In the genomic region with DNA sequence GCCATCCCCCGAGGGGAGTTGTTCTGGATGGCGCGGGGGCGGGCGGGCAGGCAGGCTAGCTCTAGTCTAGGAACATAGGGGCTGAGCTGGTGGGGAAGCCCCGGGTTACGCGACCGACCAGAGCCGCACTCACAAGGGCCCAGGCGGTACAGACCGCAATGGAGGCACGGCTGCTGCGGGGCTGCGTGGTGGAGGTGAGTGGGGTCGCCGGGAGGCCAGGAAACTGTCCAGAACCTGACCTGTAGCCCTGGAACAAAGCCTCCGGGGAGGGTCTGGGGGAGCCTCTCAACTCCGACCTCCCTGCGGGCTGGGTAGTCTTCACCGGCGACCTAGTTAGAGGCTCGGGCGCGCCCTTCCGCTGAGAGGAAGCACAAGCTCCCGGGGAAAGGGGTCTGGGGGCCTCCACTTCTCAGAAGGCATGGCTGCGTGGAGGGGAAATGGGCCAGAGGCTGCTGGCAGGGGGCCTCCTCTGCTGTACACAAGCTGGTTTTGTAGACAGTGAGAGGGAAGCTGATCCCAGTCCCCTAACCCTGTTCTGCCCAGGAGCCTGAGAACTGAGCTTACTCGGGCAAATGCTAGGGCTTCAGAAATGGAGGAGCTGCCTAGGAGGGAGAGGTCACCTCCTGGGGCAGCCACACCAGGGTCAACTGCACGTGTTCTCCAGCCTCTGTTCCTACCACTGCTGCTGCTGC, we compare ENCODE assay signal across 8 mouse cellular contexts. TPM values are rescaled to one million over a fixed set of nuclear protein-coding genes. Genes with fewer than 3 reads are reported as not detected.
DNase-seq lines count a peak whose midpoint lies in the region; ATAC-seq and TF ChIP-seq lines count a peak whose summit lies in the region.

A gene (plus strand): TSS at position 14 of the 692 bp plus-strand sequence.

- in situ Hi-C loops in CH12.LX (cut with MboI; ENCODE audit: low pct_ligation_motif_present, low pct_unique_long_range_greater_than_20kb, low sequenced_read_pairs): no loop called here

- 22% methylated on average over 30 of the region's 30 CpGs for WGBS in heart, adult 2 months
- WGBS in hindbrain, embryonic 11.5 days: 2% methylated on average over 29 of the region's 30 CpGs

- peaks cover 8% of the 10 kb centered on the region for H3K9me3 ChIP-seq in CH12.LX (replicated peaks; ENCODE audit: low read length)
- no peaks in the 10 kb centered on the region for H3K9me3 ChIP-seq in hindbrain, embryonic 11.5 days (ENCODE audit: control insufficient read depth, low read length)

- no peak for TF ChIP-seq EP300 in heart, adult 2 months (IDR thresholded peaks at IDR 0.05; ENCODE audit: insufficient read depth, low read depth, low read length)
- no peak for TF ChIP-seq EP300 in CH12.LX (IDR thresholded peaks at IDR 0.05; ENCODE audit: low read length)

- dilution Hi-C loops in CH12.LX (cut with MboI; ENCODE audit: extremely low pct_ligation_motif_present, extremely low pct_unique_long_range_greater_than_20kb, low sequenced_read_pairs): no loop called here

- intact Hi-C loops in heart, adult 2 months (cut with DNase I): no loop called here
- intact Hi-C loops in heart, postnatal 25 days (cut with DNase I): no loop called here

- TF ChIP-seq RAD21 in CH12.LX (IDR thresholded peaks at IDR 0.05; ENCODE audit: low read depth, low read length): no peak

- peaks cover 2% of the 10 kb centered on the region; the same call in 1 of the 2 replicates for H3K36me3 ChIP-seq in heart, adult 2 months (ENCODE audit: control insufficient read depth, insufficient read depth, low read length)
- no peaks in the 10 kb centered on the region for H3K36me3 ChIP-seq in CH12.LX (replicated peaks in 1 of 2; ENCODE audit: control insufficient read depth in 1 of 2, insufficient read depth in 1 of 2, low read length in 1 of 2)
- H3K36me3 ChIP-seq in hindbrain, embryonic 11.5 days (ENCODE audit: control insufficient read depth, insufficient read depth, low read length): no peaks in the 10 kb centered on the region

- no peak within 1 kb of the TSS for H3K4me3 ChIP-seq in heart, adult 2 months
- peak within 1 kb of the TSS in 1 of 3 experiments; percentile 28 for H3K4me3 ChIP-seq in CH12.LX (replicated peaks in 1 of 3; ENCODE audit: low read depth in 2 of 3, low read length in 2 of 3, poor library complexity in 1 of 3)
- no peak within 1 kb of the TSS for H3K4me3 ChIP-seq in hindbrain, embryonic 11.5 days (ENCODE audit: low read depth, low read length)

- H3K27me3 ChIP-seq in heart, adult 2 months (ENCODE audit: control insufficient read depth, insufficient read depth, low read length): peaks cover 5% of the 10 kb centered on the region
- H3K27me3 ChIP-seq in CH12.LX (replicated peaks): peaks cover 90% of the 10 kb centered on the region
- peaks cover 70% of the 10 kb centered on the region for H3K27me3 ChIP-seq in hindbrain, embryonic 11.5 days (ENCODE audit: control insufficient read depth, insufficient read depth, low read length)

- H3K4me2 ChIP-seq in CH12.LX (ENCODE audit: insufficient read depth, low read depth, poor library complexity, severe bottlenecking): peak within 1 kb of the TSS; percentile 48
- peak within 1 kb of the TSS; percentile 22 for H3K4me2 ChIP-seq in hindbrain, embryonic 11.5 days (replicated peaks; ENCODE audit: low read depth, low read length)

- peaks cover 6% of the 10 kb centered on the region for H3K4me1 ChIP-seq in heart, adult 2 months (ENCODE audit: control insufficient read depth, insufficient read depth, low read length)
- H3K4me1 ChIP-seq in CH12.LX (ENCODE audit: control insufficient read depth in 1 of 2, insufficient read depth in 2 of 2): peaks cover 13 to 39% of the 10 kb centered on the region in 2 experiments
- H3K4me1 ChIP-seq in hindbrain, embryonic 11.5 days (replicated peaks; ENCODE audit: control insufficient read depth, insufficient read depth, low read length): peaks cover 22% of the 10 kb centered on the region

- DNase-seq in heart, adult 2 months: no peak
- DNase-seq in heart, postnatal 25 days (ENCODE audit: low spot score): no peak
- no peak for DNase-seq in CH12.LX (ENCODE audit: extremely low read depth)
- DNase-seq in hindbrain, embryonic 11.5 days (ENCODE audit: low spot score): no peak
- peak; percentile 83 for DNase-seq in thymus, postnatal 14 days
- DNase-seq in gastrocnemius, postnatal 25 days: no peak
- DNase-seq in kidney, postnatal 25 days: no peak

- TF ChIP-seq POLR2A in heart, adult 2 months (IDR thresholded peaks at IDR 0.05; ENCODE audit: insufficient read depth, low read depth, low read length): no peak
- TF ChIP-seq POLR2A in CH12.LX (IDR thresholded peaks at IDR 0.05; ENCODE audit: low read depth, low read length): no peak

- no peaks in the 10 kb centered on the region for H3K79me2 ChIP-seq in heart, adult 2 months (replicated peaks; ENCODE audit: control insufficient read depth, insufficient read depth, low read length)
- no peaks in the 10 kb centered on the region for H3K79me2 ChIP-seq in CH12.LX (replicated peaks; ENCODE audit: control insufficient read depth, extremely low read depth, insufficient read depth, poor library complexity, severe bottlenecking)

- no peak for TF ChIP-seq CTCF in heart, adult 2 months (IDR thresholded peaks at IDR 0.05)
- no peak for TF ChIP-seq CTCF in CH12.LX (conservative IDR thresholded peaks at IDR 0.05 in 1 of 2, IDR thresholded peaks at IDR 0.05 in 1 of 2; ENCODE audit: low read depth in 2 of 2, low read length in 2 of 2)

- no peak for ATAC-seq in hindbrain, embryonic 11.5 days (ENCODE audit: low FRiP score)
- peak; percentile 29; the same call in 1 of the 2 replicates for ATAC-seq in megakaryocyte, adult 5-6 weeks (ENCODE audit: poor library complexity, severe bottlenecking)

- peak within 1 kb of the TSS; percentile 16; the same call in 1 of the 2 replicates for H3K27ac ChIP-seq in heart, adult 2 months
- H3K27ac ChIP-seq in CH12.LX (ENCODE audit: insufficient read depth, low read depth): no peak within 1 kb of the TSS
- no peak within 1 kb of the TSS for H3K27ac ChIP-seq in hindbrain, embryonic 11.5 days (ENCODE audit: low read depth, low read length)

- peak within 1 kb of the TSS; percentile 57 for H3K9ac ChIP-seq in heart, adult 2 months (ENCODE audit: low read depth, low read length)
- H3K9ac ChIP-seq in CH12.LX (ENCODE audit: insufficient read depth, low read depth): peak within 1 kb of the TSS; percentile 35
- H3K9ac ChIP-seq in hindbrain, embryonic 11.5 days (ENCODE audit: low read depth, low read length): no peak within 1 kb of the TSS

TF ChIP-seq in CH12.LX, 34 proteins besides CTCF, POLR2A, EP300 and RAD21:
- TF ChIP-seq MEF2A (IDR thresholded peaks at IDR 0.05; ENCODE audit: borderline replicate concordance, low read depth, low read length) (no peak), USF1 (IDR thresholded peaks at IDR 0.05; ENCODE audit: low read depth, low read length) (no peak), UBTF (IDR thresholded peaks at IDR 0.05; ENCODE audit: low read depth, low read length) (0 out of 2 replicates have a peak, but pooled peaks have one; percentile 66), ZMIZ1 (IDR thresholded peaks at IDR 0.05; ENCODE audit: low read depth, low read length) (no peak), MAFK (IDR thresholded peaks at IDR 0.05; ENCODE audit: insufficient replicate concordance, low read length) (no peak)

RNA-seq across cellular contexts. Expression of the gene that starts here (rescaled TPM):
- 1 to 10 TPM; 1.4 to 2.4 TPM for total RNA-seq in heart, adult 2 months (2021)
- polyA plus RNA-seq in heart, adult 2 months (2012; rRNA removed): 6.1 and 7.4 TPM in 2 replicates
- total RNA-seq in heart, postnatal 25 days (2021): 1 to 10 TPM; 2.9 to 3.0 TPM
- total RNA-seq in CH12.LX (2012; rRNA removed) (0.38 and 1.5 TPM in 2 replicates), CH12.LX (2014; rRNA removed) (not detected in 2 replicates)
- polyA plus RNA-seq in CH12.LX (2012; ENCODE audit: insufficient read length, low read depth): not detected in 2 replicates
- 0.18 and 0.28 TPM in 2 replicates for polyA plus RNA-seq in hindbrain, embryonic 11.5 days (2014; fragmentation: Nextera tagmentation; extraction: Ambion mirVana)
- total RNA-seq in megakaryocyte, adult 5-6 weeks (2015): 0.13 and 0.25 TPM in 2 replicates
- 0.18 and 2.8 TPM in 2 replicates for total RNA-seq in megakaryocyte, adult 5-6 weeks (2017)
- total RNA-seq in gastrocnemius, postnatal 25 days (2021): 1 to 10 TPM; 1.2 TPM
